Mouse (Mus musculus) liver, postnatal 0 days (tissue): ENCODE results near the gene Ctxn1. TPM values are rescaled to one million over a fixed set of nuclear protein-coding genes. Genes with fewer than 3 reads are reported as not detected.

Experiments used
- ATAC-seq: fragments of 200-750 bp; cut with Nextera tagmentation; 2 replicates; pipeline ENCODE4 v1.8.0; 2017; ENCODE audit warnings: mild to moderate bottlenecking, moderate library complexity
- DNase-seq: peaks from one replicate; pipeline ENCODE4 v3.0.0-alpha.2; 2016
- H3K27ac ChIP-seq: fragments of 300-500 bp; sonication (generic); 2 replicates; pipeline ENCODE4 v1.5.1; 2014; ENCODE audit warnings: antibody characterized with exemption, moderate library complexity, mild to moderate bottlenecking, low read depth
- H3K27me3 ChIP-seq: fragments of 300-500 bp; sonication (generic); 2 replicates; pipeline ENCODE4 v1.6.1; 2014; ENCODE audit warnings: low read length, control low read depth, mixed read lengths; ENCODE audit not compliant: insufficient read depth
- H3K36me3 ChIP-seq: fragments of 300-500 bp; sonication (generic); replicated peaks from 2 replicates; pipeline ENCODE4 v1.6.1; 2014; ENCODE audit warnings: mild to moderate bottlenecking, control low read depth, low read length, moderate library complexity, mixed read lengths; ENCODE audit not compliant: insufficient read depth
- H3K4me1 ChIP-seq: fragments of 300-500 bp; sonication (generic); 2 replicates; pipeline ENCODE4 v1.6.1; 2014; ENCODE audit warnings: antibody characterized with exemption, mild to moderate bottlenecking, control low read depth; ENCODE audit not compliant: insufficient read depth
- H3K4me2 ChIP-seq: fragments of 300-500 bp; sonication (generic); 2 replicates; pipeline ENCODE4 v1.6.1; 2014; ENCODE audit warnings: low read depth, mild to moderate bottlenecking, low read length, moderate library complexity, mixed read lengths
- H3K4me3 ChIP-seq: fragments of 300-500 bp; sonication (generic); 2 replicates; pipeline ENCODE4 v1.5.1; 2014; ENCODE audit warnings: low read depth, low read length
- H3K9ac ChIP-seq: fragments of 300-500 bp; sonication (generic); replicated peaks from 2 replicates; pipeline ENCODE4 v1.6.1; 2014; ENCODE audit warnings: mild to moderate bottlenecking, moderate library complexity
- H3K9me3 ChIP-seq: fragments of 300-500 bp; sonication (generic); 2 replicates; pipeline ENCODE4 v1.6.1; 2016; ENCODE audit warnings: mild to moderate bottlenecking, control low read depth, low read length, mixed read lengths
- CTCF ChIP-seq: sonication (generic); IDR thresholded peaks from 2 replicates; pipeline ENCODE4 v1.5.1; 2016; ENCODE audit warnings: antibody characterized with exemption, low read depth
- EP300 ChIP-seq: IDR thresholded peaks from 2 replicates; pipeline ENCODE4 v1.6.1; 2016; ENCODE audit warnings: antibody characterized with exemption, low read depth, mild to moderate bottlenecking
- WGBS: fragments of 180-500 bp; shearing (Covaris S2); extraction: QIAGEN DNeasy Blood & Tissue Kit; methylation state at CpG from one replicate; pipeline ENCODE4 v1.1.7; 2014; ENCODE audit not compliant: insufficient replicate concordance; 5-methylcytosine and 5-hydroxymethylcytosine counted together
- polyA plus RNA-seq: library from polyadenylated mRNA; unstranded; fragments of >200 nt; fragmentation: Nextera tagmentation; extraction: Ambion mirVana; gene quantifications from 2 replicates; pipeline ENCODE4 v1.2.1, GENCODE M21; 2015

The Ctxn1 gene
- polyA plus RNA-seq, 1 experiment from 2014 or later, result 2.0 TPM

DNA sequence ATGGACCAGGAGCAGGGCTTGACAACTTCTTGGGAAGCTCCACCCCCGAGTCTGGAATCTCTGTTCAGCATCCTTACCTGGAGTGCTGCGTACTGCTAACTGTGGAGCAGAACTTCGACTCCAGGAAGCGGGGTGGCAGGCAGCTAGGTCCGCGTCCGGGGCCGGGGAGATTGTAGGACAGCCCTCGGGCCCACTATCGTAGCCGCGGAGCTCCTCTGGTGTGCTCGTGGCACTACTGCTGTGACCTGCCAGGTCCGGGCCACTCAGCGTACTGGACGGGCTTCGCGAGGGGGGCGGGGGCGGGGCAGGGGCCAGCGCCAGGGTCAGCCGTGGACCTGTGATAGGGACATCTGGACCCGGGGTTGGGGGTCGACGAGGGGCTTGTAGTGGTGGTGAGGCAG lies 46.3 kb downstream of the Ctxn1 start:
- Histone ChIP-seq H3K4me3 (peak overlapping the region; percentile 45), H3K27ac (no peak overlapping the region)
- under 1% methylated on average over 25 of the region's 25 CpGs for WGBS

DNA sequence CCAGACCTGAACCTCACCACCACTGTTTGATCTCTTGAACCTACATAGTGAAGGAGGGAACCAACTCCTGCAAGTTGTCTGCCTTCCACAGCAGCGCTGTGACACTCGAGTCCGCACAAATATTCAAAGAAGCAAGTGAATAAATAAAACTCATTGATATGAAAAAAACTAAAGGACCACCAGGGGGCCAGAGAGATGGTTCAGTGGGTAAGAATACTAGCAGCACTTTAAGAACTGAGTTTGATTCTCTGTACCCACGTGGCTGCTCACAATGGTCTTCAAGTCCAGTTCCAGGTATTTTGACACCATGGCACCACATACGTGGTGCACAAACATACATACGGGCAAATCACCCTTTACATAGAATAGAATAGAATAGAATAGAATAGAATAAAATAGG lies 48.0 kb downstream of the Ctxn1 start:
- DNase-seq, result no peak
- H3K27me3 ChIP-seq, result peaks cover 34% of the 10 kb centered on the region

More for the DNA sequence above, 46.3 kb downstream of the Ctxn1 start:
- Histone ChIP-seq H3K9me3 (no peaks in the 10 kb centered on the region), H3K27me3 (peaks cover 41% of the 10 kb centered on the region), H3K9ac (peak overlapping the region; percentile 57; the same call in 1 of the 2 replicates), H3K4me1 (peaks cover 28% of the 10 kb centered on the region), H3K4me2 (peak overlapping the region; percentile 71), H3K36me3 (no peaks in the 10 kb centered on the region)
- TF ChIP-seq EP300 (no peak), CTCF (no peak)
- ATAC-seq (peak; percentile 28), DNase-seq (peak; percentile 40)

More for the DNA sequence above, 48.0 kb downstream of the Ctxn1 start:
- peaks cover 18% of the 10 kb centered on the region for H3K4me1 ChIP-seq
- 70% methylated on average over 6 of the region's 6 CpGs for WGBS
- H3K9ac ChIP-seq, result no peak overlapping the region
- H3K36me3 ChIP-seq, result no peaks in the 10 kb centered on the region
- no peaks in the 10 kb centered on the region for H3K9me3 ChIP-seq
- ATAC-seq, result no peak
- no peak overlapping the region for H3K4me3 ChIP-seq
- no peak overlapping the region for H3K27ac ChIP-seq
- H3K4me2 ChIP-seq, result no peak overlapping the region
- TF ChIP-seq CTCF, result 0 out of 2 replicates have a peak, but pooled peaks have one; percentile 17
- no peak for TF ChIP-seq EP300

Other genes starting within 250 kb of the Ctxn1 start
- gene Cd209f, start 153.4 kb downstream of the Ctxn1 start, polyA plus RNA-seq, result 1.1 and 1.8 TPM in 2 replicates
- gene Cd209g, start 125.2 kb downstream of the Ctxn1 start, polyA plus RNA-seq, result 0.13 TPM in 1 of 2 replicates, not detected in the other
- gene Evi5l, start 92.7 kb downstream of the Ctxn1 start, polyA plus RNA-seq, result 2.8 and 3.8 TPM in 2 replicates
- gene Prr36, start 41.8 kb downstream of the Ctxn1 start, polyA plus RNA-seq, result 0.12 and 0.15 TPM in 2 replicates
- gene Lrrc8e, start 32.4 kb downstream of the Ctxn1 start, polyA plus RNA-seq, result 0.11 and 0.13 TPM in 2 replicates
- 10.5 and 10.7 TPM in 2 replicates for gene Map2k7, start 20.5 kb downstream of the Ctxn1 start, polyA plus RNA-seq
- gene Gm49320, start 20.4 kb downstream of the Ctxn1 start, polyA plus RNA-seq, result 0.12 TPM in 1 of 2 replicates, not detected in the other
- gene Tgfbr3l, start 11.1 kb downstream of the Ctxn1 start, polyA plus RNA-seq, result 0.97 and 2.3 TPM in 2 replicates
- gene Snapc2, start 6.2 kb downstream of the Ctxn1 start, polyA plus RNA-seq, result 12.6 and 13.7 TPM in 2 replicates
- 28.1 and 30.8 TPM in 2 replicates for gene Timm44, start 16.6 kb upstream of the Ctxn1 start, polyA plus RNA-seq
- gene Ccl25, start 65.9 kb upstream of the Ctxn1 start, polyA plus RNA-seq, result 4.0 and 5.5 TPM in 2 replicates
- 57.6 and 59.6 TPM in 2 replicates for gene Elavl1, start 66.1 kb upstream of the Ctxn1 start, polyA plus RNA-seq
- gene Cers4, start 233.8 kb upstream of the Ctxn1 start, polyA plus RNA-seq, result 3.8 and 3.9 TPM in 2 replicates